ENCODE assay signal across 7 mouse cellular contexts in genomic region chrX:74269736-74270061, GRCm38 (mm10). TPM values are rescaled to one million over a fixed set of nuclear protein-coding genes. Genes with fewer than 3 reads are reported as not detected.
A peak's percentile ranks its signal among the peaks of the same experiment; 100 is the strongest.
DNase-seq lines count a peak whose midpoint lies in the region; ATAC-seq and TF ChIP-seq lines count a peak whose summit lies in the region.

No protein-coding gene starts in this region.

- DNase-seq in lung, embryonic 14.5 days: no peak
- DNase-seq in lung, postnatal 36 days: no peak
- no peak for DNase-seq in spleen, postnatal 36 days (ENCODE audit: low spot score in 2 of 2)
- DNase-seq in left cerebral cortex, adult 8-10 months (ENCODE audit: low spot score in 2 of 2): no peak

- H3K9ac ChIP-seq in lung, embryonic 14.5 days: peak overlapping the region; percentile 50
- peak overlapping the region; percentile 64 for H3K9ac ChIP-seq in limb, embryonic 13.5 days
- peak overlapping the region; percentile 52 for H3K9ac ChIP-seq in neural tube, embryonic 15.5 days (replicated peaks)

- peak; percentile 44 for ATAC-seq in lung, embryonic 14.5 days (ENCODE audit: insufficient read depth)
- peak; percentile 7; the same call in 1 of the 2 replicates for ATAC-seq in limb, embryonic 13.5 days (ENCODE audit: low FRiP score, low read depth)
- peak; percentile 33 for ATAC-seq in neural tube, embryonic 15.5 days (ENCODE audit: low FRiP score)

- H3K27ac ChIP-seq in lung, embryonic 14.5 days (ENCODE audit: low read depth): peak overlapping the region; percentile 92
- H3K27ac ChIP-seq in limb, embryonic 13.5 days: peak overlapping the region; percentile 96
- peak overlapping the region; percentile 97 for H3K27ac ChIP-seq in neural tube, embryonic 15.5 days (replicated peaks)

- peak overlapping the region; percentile 58 for H3K4me3 ChIP-seq in lung, embryonic 14.5 days (ENCODE audit: low read depth, low read length)
- peak overlapping the region; percentile 76 for H3K4me3 ChIP-seq in erythroblast, embryonic 14.5 days (replicated peaks)
- H3K4me3 ChIP-seq in limb, embryonic 13.5 days: peak overlapping the region; percentile 60
- peak overlapping the region; percentile 53 for H3K4me3 ChIP-seq in neural tube, embryonic 15.5 days (replicated peaks)

- H3K9me3 ChIP-seq in lung, embryonic 14.5 days (ENCODE audit: low read depth, low read length): no peaks in the 10 kb centered on the region
- H3K9me3 ChIP-seq in erythroblast, embryonic 14.5 days (ENCODE audit: control insufficient read depth, low read length): peaks cover 6% of the 10 kb centered on the region; the same call in 1 of the 2 replicates
- H3K9me3 ChIP-seq in limb, embryonic 13.5 days: no peaks in the 10 kb centered on the region
- no peaks in the 10 kb centered on the region for H3K9me3 ChIP-seq in neural tube, embryonic 15.5 days (replicated peaks)

- TF ChIP-seq CTCF in lung, embryonic 14.5 days (IDR thresholded peaks at IDR 0.05; ENCODE audit: low read depth): no peak

- H3K4me2 ChIP-seq in lung, embryonic 14.5 days: peak overlapping the region; percentile 58
- peak overlapping the region; percentile 59 for H3K4me2 ChIP-seq in limb, embryonic 13.5 days (replicated peaks)
- H3K4me2 ChIP-seq in neural tube, embryonic 15.5 days: peak overlapping the region; percentile 56

- H3K36me3 ChIP-seq in lung, embryonic 14.5 days (ENCODE audit: insufficient read depth): peaks cover 10% of the 10 kb centered on the region; the same call in 1 of the 2 replicates
- H3K36me3 ChIP-seq in erythroblast, embryonic 14.5 days (ENCODE audit: control insufficient read depth): peaks cover 30% of the 10 kb centered on the region
- H3K36me3 ChIP-seq in limb, embryonic 13.5 days: peaks cover 8% of the 10 kb centered on the region; the same call in 1 of the 2 replicates
- no peaks in the 10 kb centered on the region for H3K36me3 ChIP-seq in neural tube, embryonic 15.5 days

- H3K27me3 ChIP-seq in lung, embryonic 14.5 days (ENCODE audit: insufficient read depth, low read length): no peaks in the 10 kb centered on the region
- no peaks in the 10 kb centered on the region; the same call in 1 of the 2 replicates for H3K27me3 ChIP-seq in erythroblast, embryonic 14.5 days (ENCODE audit: control insufficient read depth)
- no peaks in the 10 kb centered on the region for H3K27me3 ChIP-seq in limb, embryonic 13.5 days
- no peaks in the 10 kb centered on the region for H3K27me3 ChIP-seq in neural tube, embryonic 15.5 days (replicated peaks)

- 20% methylated on average over 3 of the region's 3 CpGs for WGBS in lung, embryonic 14.5 days
- WGBS in limb, embryonic 13.5 days: 16% methylated on average over 3 of the region's 3 CpGs
- 29% methylated on average over 3 of the region's 3 CpGs for WGBS in neural tube, embryonic 15.5 days

- H3K4me1 ChIP-seq in lung, embryonic 14.5 days (ENCODE audit: insufficient read depth): no peaks in the 10 kb centered on the region
- H3K4me1 ChIP-seq in erythroblast, embryonic 14.5 days (ENCODE audit: control insufficient read depth): peaks cover 36% of the 10 kb centered on the region
- no peaks in the 10 kb centered on the region for H3K4me1 ChIP-seq in limb, embryonic 13.5 days
- peaks cover 10% of the 10 kb centered on the region for H3K4me1 ChIP-seq in neural tube, embryonic 15.5 days

RNA-seq across cellular contexts. Expression of gene Rpl10, which starts 0.9 kb away (rescaled TPM):
- 989 and 995 TPM in 2 replicates for polyA plus RNA-seq in lung, embryonic 14.5 days (2014; fragmentation: Nextera tagmentation; extraction: Ambion mirVana)
- 129 and 134 TPM in 2 replicates for polyA plus RNA-seq in erythroblast, embryonic 14.5 days (2012)
- polyA plus RNA-seq in limb, embryonic 13.5 days (2015; fragmentation: Nextera tagmentation; extraction: Ambion mirVana): 828 and 885 TPM in 2 replicates
- 436 and 510 TPM in 2 replicates for polyA plus RNA-seq in neural tube, embryonic 15.5 days (2015; fragmentation: Nextera tagmentation; extraction: Ambion mirVana)
- 100 to 1,000 TPM; 134 to 270 (median 185) TPM for total RNA-seq in left cerebral cortex, adult 8-10 months (2022)

RNA-seq across cellular contexts. Expression of gene Taz, which starts 12.0 kb away (rescaled TPM):
- 54.1 and 54.3 TPM in 2 replicates for polyA plus RNA-seq in lung, embryonic 14.5 days (2014; fragmentation: Nextera tagmentation; extraction: Ambion mirVana)
- 1.3 and 2.1 TPM in 2 replicates for polyA plus RNA-seq in erythroblast, embryonic 14.5 days (2012)
- 91.0 and 92.2 TPM in 2 replicates for polyA plus RNA-seq in limb, embryonic 13.5 days (2015; fragmentation: Nextera tagmentation; extraction: Ambion mirVana)
- 84.0 and 87.7 TPM in 2 replicates for polyA plus RNA-seq in neural tube, embryonic 15.5 days (2015; fragmentation: Nextera tagmentation; extraction: Ambion mirVana)
- 10 to 100 TPM; 60.9 to 67.1 (median 63.8) TPM for total RNA-seq in left cerebral cortex, adult 8-10 months (2022)

RNA-seq across cellular contexts. Expression of gene Dnase1l1, which starts 12.4 kb away (rescaled TPM):
- 10.3 and 11.0 TPM in 2 replicates for polyA plus RNA-seq in lung, embryonic 14.5 days (2014; fragmentation: Nextera tagmentation; extraction: Ambion mirVana)
- polyA plus RNA-seq in erythroblast, embryonic 14.5 days (2012): 0.25 and 0.32 TPM in 2 replicates
- polyA plus RNA-seq in limb, embryonic 13.5 days (2015; fragmentation: Nextera tagmentation; extraction: Ambion mirVana): 11.7 and 12.0 TPM in 2 replicates
- polyA plus RNA-seq in neural tube, embryonic 15.5 days (2015; fragmentation: Nextera tagmentation; extraction: Ambion mirVana): 5.1 and 7.8 TPM in 2 replicates
- 1 to 10 TPM; 1.8 to 5.0 (median 3.1) TPM for total RNA-seq in left cerebral cortex, adult 8-10 months (2022)

RNA-seq across cellular contexts. Expression of gene Emd, which starts 15.2 kb away (rescaled TPM):
- polyA plus RNA-seq in lung, embryonic 14.5 days (2014; fragmentation: Nextera tagmentation; extraction: Ambion mirVana): 29.1 and 29.3 TPM in 2 replicates
- polyA plus RNA-seq in erythroblast, embryonic 14.5 days (2012): 2.0 and 2.5 TPM in 2 replicates
- 26.7 and 27.8 TPM in 2 replicates for polyA plus RNA-seq in limb, embryonic 13.5 days (2015; fragmentation: Nextera tagmentation; extraction: Ambion mirVana)
- 13.2 and 17.9 TPM in 2 replicates for polyA plus RNA-seq in neural tube, embryonic 15.5 days (2015; fragmentation: Nextera tagmentation; extraction: Ambion mirVana)
- 10 to 100 TPM; 33.5 to 39.5 (median 38.8) TPM for total RNA-seq in left cerebral cortex, adult 8-10 months (2022)

RNA-seq across cellular contexts. Expression of gene Flna, which starts 20.1 kb away (rescaled TPM):
- 474 and 504 TPM in 2 replicates for polyA plus RNA-seq in lung, embryonic 14.5 days (2014; fragmentation: Nextera tagmentation; extraction: Ambion mirVana)
- 0.80 and 0.87 TPM in 2 replicates for polyA plus RNA-seq in erythroblast, embryonic 14.5 days (2012)
- polyA plus RNA-seq in limb, embryonic 13.5 days (2015; fragmentation: Nextera tagmentation; extraction: Ambion mirVana): 275 and 314 TPM in 2 replicates
- 67.3 and 100 TPM in 2 replicates for polyA plus RNA-seq in neural tube, embryonic 15.5 days (2015; fragmentation: Nextera tagmentation; extraction: Ambion mirVana)
- 10 to 100 TPM; 48.4 to 70.4 (median 61.4) TPM for total RNA-seq in left cerebral cortex, adult 8-10 months (2022)

Comparison
In these comparisons a context has a peak if more than half of its experiments do, and no peak if none do; other contexts are left out.
1. RNA of gene Taz, which starts 12.0 kb away (polyA plus RNA-seq): 91.0 to 92.2 TPM in limb, embryonic 13.5 days, 84.0 to 87.7 TPM in neural tube, embryonic 15.5 days and 54.1 to 54.3 TPM in lung, embryonic 14.5 days; 1.3 to 2.1 TPM in erythroblast, embryonic 14.5 days; every median in the first group is over 10 times any median in the second.
2. Peak in every context shown above with its lines, with median percentiles within 50 percentile points of each other: ATAC-seq, H3K27ac ChIP-seq, H3K4me2 ChIP-seq, H3K4me3 ChIP-seq and H3K9ac ChIP-seq.